Mouse (Mus musculus): Measurements from ENCODE around the gene Ipo8. TPM values are rescaled to one million over a fixed set of nuclear protein-coding genes. Genes with fewer than 3 reads are reported as not detected.

Gene Ipo8
- total RNA-seq, 2 experiments from 2014 or later = 16.3 to 17.5 TPM

DNA sequence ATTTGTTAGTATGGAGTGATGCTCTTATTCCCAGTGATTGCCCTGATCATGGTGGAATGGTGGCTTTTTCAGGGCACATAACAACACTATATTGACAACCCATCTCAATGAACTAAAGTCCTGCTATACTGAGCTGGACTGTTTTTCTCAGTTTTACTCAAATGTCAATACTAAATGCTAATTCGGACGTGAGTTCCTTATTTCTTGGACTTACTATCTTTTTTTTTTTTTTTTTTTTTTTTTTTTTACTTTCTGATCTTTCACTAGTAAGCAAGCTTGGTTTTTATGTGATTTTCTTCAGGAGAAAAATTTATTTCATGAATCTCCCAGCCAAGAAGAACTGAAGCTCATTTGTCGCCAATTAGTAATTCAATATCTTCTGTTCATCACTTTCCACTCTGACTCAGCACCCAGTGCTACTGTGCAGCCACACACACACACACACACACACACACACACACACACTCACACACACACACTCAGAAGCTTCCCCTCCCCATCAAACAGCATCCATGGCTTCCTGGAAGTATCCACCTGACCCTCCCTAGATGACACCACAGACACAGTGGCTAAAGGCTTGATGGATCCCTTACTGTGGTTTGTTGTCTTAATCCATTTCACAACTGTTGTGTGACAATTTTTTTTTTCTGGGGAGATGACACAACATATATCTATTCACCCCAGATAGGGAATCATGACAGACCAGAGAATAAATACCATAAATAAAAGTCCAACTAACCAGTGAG lies 69.1 kb downstream of the Ipo8 start:
- no peak for DNase-seq
- intact Hi-C loops (cut with DNase I) = no loop called here

DNA sequence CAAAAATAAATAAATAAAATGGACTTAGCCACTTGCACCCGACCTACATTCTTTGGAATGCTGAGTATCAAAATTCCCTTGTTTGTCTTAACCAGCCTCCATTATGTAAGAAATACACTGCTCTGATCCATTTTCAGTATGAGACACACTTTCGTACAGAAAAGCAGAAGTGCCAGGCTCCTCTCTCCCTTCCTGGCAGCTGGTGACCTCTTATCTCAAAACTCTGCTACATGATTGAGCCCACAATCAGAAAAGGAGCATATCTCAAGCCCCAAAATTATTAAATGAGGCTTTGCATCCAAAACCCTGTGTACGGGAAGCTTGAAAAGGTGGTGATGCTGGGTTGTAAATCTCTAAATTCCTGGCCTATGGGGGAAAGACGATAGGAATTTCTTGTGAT lies 69.8 kb downstream of the Ipo8 start:
- intact Hi-C loops (cut with DNase I) = no loop called here
- no peak for DNase-seq

DNA sequence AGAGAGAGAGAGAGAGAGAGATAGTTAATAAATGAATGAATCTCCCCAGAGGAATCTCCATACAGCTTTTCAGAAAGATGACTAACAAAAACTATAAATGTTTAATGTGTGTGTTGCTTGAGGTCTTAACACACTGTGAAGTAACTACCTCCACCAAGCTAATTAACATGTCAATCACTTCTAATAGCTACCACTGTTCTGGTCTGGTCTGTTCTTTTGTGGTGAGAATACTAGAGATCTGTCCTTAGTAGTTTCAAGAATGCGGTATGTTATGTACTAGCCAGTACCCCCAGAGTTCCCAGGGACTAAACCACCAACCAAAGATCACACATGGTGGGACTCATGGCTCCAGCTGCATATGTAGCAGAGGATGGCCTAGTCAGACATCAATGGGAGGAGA lies 74.7 kb downstream of the Ipo8 start:
- DNase-seq = no peak
- intact Hi-C loops (cut with DNase I) = no loop called here

DNA sequence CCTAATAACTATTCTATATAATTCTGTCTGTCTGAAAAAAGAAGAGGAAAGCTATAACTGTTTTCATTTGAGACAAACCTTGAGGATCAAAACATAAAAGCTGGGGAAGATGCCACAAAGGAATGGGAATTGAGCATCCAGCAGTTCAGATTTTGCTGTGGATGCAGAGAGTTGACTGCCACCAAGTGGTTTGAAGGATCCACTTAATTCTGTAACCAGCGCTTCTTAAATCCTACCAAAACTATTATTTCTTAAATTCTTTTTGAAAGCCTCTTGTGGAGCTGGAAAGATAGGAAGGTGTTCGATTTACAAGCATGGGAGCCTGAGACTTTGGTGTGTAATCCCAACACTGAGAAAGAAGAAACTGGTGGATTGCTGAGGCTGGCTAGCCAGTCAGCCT lies 79.9 kb downstream of the Ipo8 start:
- intact Hi-C loops (cut with DNase I) = no loop called here
- no peak for DNase-seq

DNA sequence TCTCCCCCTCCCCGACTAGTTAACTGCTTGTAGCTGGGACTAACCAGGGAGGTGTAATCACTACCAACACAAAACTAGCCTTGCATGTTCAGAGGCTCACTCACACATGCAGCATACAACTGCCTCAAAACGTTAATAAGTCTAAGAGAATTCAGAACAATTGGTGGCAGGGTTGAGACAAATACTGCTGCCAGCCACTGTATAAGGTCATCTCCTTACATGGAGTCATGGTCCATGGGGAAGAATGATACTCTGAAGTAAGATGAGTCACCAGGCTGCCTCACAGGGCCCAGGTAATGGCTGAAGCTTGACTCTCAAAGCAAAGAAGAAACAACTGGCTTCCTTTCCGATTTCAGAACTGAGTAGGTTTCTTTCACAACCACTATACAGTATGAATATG lies 81.1 kb downstream of the Ipo8 start:
- intact Hi-C loops (cut with DNase I) = no loop called here
- DNase-seq = no peak

DNA sequence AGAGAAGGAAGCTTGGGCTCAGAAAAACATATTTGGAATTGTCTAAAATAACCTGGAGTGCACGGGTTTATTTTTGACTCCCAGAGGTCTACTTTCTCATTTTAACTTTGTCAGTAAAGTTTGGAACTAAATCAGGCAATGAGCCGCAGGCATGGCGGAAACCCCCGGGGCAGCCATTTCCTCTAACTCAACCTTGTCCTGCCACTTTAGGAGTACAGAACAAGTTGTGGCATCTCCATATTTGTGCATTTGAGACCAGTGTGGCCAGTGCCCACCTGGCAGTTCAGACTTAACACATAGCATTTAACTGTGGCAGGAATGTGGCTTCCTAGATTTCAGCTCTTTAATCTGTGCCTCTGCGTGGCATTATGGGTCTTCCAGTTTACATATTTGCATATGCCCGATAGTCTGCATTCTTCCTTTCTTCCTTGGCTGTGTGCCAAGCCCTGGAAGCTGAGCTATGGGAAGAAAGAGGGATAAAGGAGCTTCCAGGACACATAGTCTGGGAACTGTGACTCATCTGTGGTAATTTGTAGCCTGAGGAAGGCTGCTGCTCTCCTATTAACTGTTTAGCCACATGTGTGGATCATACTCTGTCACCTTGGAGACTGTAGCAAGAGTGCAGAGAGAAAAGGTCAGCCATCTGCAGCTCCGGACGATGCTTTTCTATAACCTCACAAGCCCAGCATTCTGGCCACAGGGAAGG lies 90.6 kb downstream of the Ipo8 start:
- intact Hi-C loops (cut with DNase I) = no loop called here
- DNase-seq = no peak

DNA sequence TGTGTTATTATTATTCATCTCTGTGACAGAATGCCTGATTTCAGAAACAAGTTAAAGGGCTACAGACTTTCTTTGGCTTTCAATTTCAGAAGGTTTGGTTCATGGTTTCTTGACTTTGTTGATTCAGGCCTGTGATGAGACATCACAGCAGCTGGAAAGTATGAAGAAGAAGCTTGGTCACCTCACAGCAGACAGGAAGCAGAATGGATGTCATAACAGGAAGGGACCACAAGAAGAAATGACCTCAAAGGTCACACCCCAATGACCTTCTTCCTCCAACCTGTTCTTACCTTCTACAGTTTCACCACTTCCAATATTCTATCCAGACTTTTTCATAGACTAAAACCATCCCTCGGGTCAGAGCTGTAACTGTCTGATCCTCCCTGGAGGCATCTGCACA lies 94.9 kb downstream of the Ipo8 start:
- no peak for DNase-seq
- intact Hi-C loops (cut with DNase I) = no loop called here

DNA sequence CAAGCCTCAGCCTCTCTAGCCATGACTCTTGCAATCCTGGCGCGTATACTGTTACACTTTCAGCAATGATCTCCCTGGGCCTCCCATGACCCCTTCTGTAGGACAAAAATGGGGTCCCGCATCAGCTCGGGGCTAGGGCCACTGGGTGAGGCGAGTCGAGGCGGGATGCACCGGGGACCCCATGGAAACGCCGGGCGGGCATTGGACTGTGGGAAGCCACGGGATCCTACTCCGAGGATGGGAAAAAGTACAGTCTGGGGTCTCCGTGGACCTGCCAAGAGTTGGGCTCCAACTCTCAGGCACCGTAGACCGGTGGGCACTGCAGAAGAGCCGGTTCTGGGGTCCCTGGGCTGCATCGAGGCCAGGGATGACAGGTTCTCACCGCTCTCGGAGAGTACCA lies 97.3 kb downstream of the Ipo8 start:
- no peak for DNase-seq
- intact Hi-C loops (cut with DNase I) = no loop called here

DNA sequence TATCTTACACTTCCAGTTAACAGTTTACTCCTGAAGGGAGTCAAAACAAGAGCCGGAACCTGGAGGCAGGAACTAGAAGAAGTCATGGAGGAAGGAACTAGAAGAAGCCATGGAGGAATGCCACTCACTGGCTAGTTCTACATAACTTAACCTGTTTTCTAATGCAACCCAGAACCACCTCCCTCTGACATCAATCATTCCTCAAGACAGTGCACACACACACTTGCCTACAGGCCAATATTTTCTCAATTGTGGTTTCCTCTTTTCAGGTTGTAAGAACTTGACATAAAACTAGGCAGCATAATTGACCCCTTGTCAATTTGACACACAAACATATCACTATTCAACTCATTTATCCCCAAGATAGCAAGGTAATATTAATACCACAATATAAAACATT lies 98.3 kb downstream of the Ipo8 start:
- intact Hi-C loops (cut with DNase I) = no loop called here

DNA sequence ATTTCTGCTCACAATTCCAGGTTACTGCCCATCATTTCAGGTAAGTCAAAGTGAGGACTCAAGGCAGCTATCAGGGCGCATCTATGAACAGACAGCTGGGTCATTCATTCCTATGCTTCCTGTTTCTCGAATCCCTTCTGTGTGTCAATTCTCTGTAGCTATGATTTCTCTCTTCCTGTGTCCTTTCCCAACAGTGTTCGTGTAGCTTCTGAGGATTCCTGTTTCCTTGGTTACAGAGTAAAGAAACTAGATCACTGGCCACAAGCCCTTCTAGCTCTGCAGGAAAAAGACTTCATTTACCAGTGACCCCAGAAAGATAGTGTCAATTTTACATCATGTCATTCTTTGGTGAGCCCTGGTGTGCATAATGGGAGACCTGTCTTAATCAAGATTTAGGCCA lies 102.7 kb downstream of the Ipo8 start:
- intact Hi-C loops (cut with DNase I) = no loop called here

More for the DNA sequence above, 98.3 kb downstream of the Ipo8 start:
- no peak for DNase-seq

DNA sequence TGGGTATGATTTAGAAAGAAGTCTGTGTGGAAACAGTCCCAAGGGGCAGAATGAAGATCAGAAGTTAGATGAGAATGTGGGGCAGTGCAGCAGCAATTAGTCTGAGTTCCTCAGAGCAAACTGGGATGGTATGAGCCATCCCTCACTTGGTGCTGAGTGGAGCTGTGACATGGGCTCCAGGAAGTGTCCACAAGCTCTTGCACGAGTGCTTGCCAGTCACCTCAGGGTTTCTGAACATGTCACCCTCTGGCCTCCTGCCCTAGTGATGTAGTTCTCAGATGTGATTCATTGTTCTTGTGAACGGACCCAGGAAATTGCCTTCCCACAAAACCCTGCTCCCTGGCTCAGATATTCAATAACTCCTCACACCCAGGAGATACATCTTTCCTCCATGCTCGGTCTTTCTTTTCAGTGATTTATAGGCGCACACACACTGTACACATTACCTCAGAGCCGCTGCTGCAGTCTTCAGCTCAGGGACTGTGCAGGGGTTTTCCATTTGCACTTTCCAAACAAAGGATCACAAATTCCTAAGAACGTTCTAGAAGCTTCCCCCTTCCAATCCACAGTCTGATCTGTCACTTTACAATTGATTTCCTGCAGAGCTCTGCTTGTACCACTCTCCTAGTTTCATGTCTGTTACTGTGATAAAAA lies 103.3 kb downstream of the Ipo8 start:
- intact Hi-C loops (cut with DNase I) = no loop called here
- DNase-seq = no peak

More for the DNA sequence above, 102.7 kb downstream of the Ipo8 start:
- no peak for DNase-seq

DNA sequence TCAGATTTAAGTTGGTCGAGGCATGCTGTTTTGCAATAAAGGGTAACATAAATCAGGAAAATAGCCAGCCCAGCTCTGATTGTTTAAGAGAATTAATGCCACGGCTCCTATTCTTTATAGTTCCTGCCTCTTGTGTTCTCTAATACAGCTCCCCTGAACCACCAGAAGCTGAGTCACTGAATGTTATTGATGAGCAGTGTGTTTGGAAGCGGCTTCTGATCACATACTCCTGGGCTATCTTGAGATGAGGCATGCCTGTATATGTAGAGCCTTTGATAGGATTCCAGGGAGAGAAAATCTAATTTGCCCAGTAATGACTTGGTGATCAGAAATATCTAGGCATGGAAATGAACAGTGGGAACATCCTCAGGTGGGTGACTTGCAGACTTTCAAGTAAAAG lies 106.8 kb downstream of the Ipo8 start:
- intact Hi-C loops (cut with DNase I) = no loop called here
- no peak for DNase-seq

Other genes with a start within 250 kb of the Ipo8 start
- gene Caprin2, start 64.8 kb upstream of the Ipo8 start, total RNA-seq (2021) = 1 to 10 TPM; 3.3 to 5.0 TPM
- gene Sinhcaf, start 115.0 kb upstream of the Ipo8 start, total RNA-seq (2021) = 1 to 10 TPM in 1 of 2 experiments, under 1 TPM in 1; 0.54 to 1.3 TPM

Measured in gastrocnemius, postnatal 36 days (tissue).